ENCODE assay signal across 24 mouse cellular contexts in genomic region chr5:118265366-118265765, GRCm38 (mm10). TPM values are rescaled to one million over a fixed set of nuclear protein-coding genes. Genes with fewer than 3 reads are reported as not detected.
"Had no signal": no experiment of that assay in that cellular context is flagged by ENCODE, and none has a peak within 500 bp of the region (broad histone marks: within the 10 kb centered on the region; RNA-seq: fewer than 3 reads in every experiment).

No protein-coding gene starts in this region.

- DNase-seq: forebrain, postnatal 0 days; gastrocnemius, postnatal 10 days; gastrocnemius, postnatal 25 days; heart, adult 18-20 months; heart, postnatal 10 days; heart, postnatal 4 days; kidney, adult 18-20 months; kidney, adult 8-10 months; kidney, postnatal 10 days; kidney, postnatal 25 days; kidney, postnatal 4 days; layer of hippocampus, adult 9-11 months; layer of hippocampus, postnatal 36 days; left cerebral cortex, postnatal 4 days had no signal

- ATAC-seq: forebrain, postnatal 0 days; hindbrain, embryonic 16.5 days; inflammation-experienced regulatory T-cells, adult 6 months; intestine, embryonic 15.5 days; intestine, postnatal 0 days had no signal

- H3K27me3 ChIP-seq: intestine, embryonic 15.5 days had no signal

- H3K9ac ChIP-seq: forebrain, postnatal 0 days; heart, embryonic 12.5 days; hindbrain, embryonic 12.5 days; hindbrain, embryonic 14.5 days; intestine, embryonic 15.5 days; limb, embryonic 12.5 days had no signal

- H3K4me3 ChIP-seq: heart, embryonic 10.5 days; heart, embryonic 12.5 days; hindbrain, embryonic 10.5 days; hindbrain, embryonic 12.5 days; intestine, embryonic 15.5 days; limb, embryonic 12.5 days had no signal

- H3K4me2 ChIP-seq: heart, embryonic 12.5 days; hindbrain, embryonic 12.5 days; hindbrain, embryonic 14.5 days; intestine, embryonic 15.5 days; limb, embryonic 12.5 days had no signal

- H3K9me3 ChIP-seq: heart, embryonic 10.5 days; heart, embryonic 12.5 days; hindbrain, embryonic 10.5 days; hindbrain, embryonic 12.5 days; intestine, embryonic 15.5 days; limb, embryonic 12.5 days had no signal

- H3K27ac ChIP-seq: heart, embryonic 10.5 days; hindbrain, embryonic 10.5 days; hindbrain, embryonic 12.5 days; hindbrain, embryonic 14.5 days; intestine, embryonic 15.5 days; limb, embryonic 12.5 days had no signal

RNA-seq across cellular contexts. Expression of gene Rnft2, which starts 20.4 kb away (rescaled TPM):
- polyA plus RNA-seq: inflammation-experienced regulatory T-cells, adult 6 months had no signal
